Mouse (Mus musculus) adrenal gland, postnatal 25 days (tissue): ENCODE data around the gene March4. TPM values are rescaled to one million over a fixed set of nuclear protein-coding genes. Genes with fewer than 3 reads are reported as not detected.
A peak's percentile ranks its signal among the peaks of the same experiment; 100 is the strongest.

Experiments
- DNase-seq: peaks from one replicate; pipeline ENCODE4 v3.0.0; 2021; ENCODE audit warnings: mixed read lengths
- total RNA-seq: library from RNA; stranded (reverse); gene quantifications from 2 replicates; pipeline ENCODE4 v1.2.3, GENCODE M21; 2021

March4 gene
- total RNA-seq, 1 experiment from 2014 or later: 0.49 TPM

DNA sequence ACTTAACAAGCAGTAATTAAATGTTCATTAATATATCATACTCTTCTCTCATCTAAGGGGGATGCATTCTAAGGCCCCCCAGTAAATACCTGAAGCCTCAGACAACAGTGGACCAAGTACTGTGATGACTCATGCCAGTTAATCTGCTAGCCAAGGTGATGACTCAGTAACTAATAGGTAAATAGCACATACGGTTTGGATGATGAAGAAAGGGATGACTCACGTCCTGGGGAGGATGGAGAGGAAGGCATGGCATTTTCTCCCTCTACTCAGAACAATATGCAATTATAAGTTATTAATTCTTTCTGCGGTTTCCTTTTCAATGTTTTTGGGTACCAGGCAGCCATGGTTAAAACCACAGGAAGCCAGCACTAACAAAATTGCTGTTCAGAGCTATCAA, 87.0 kb downstream of the March4 start:
- DNase-seq: no peak

GRCm38 (mm10) chr1:72442747-72443146, 94.0 kb downstream of the March4 start:
- no peak for DNase-seq

DNA sequence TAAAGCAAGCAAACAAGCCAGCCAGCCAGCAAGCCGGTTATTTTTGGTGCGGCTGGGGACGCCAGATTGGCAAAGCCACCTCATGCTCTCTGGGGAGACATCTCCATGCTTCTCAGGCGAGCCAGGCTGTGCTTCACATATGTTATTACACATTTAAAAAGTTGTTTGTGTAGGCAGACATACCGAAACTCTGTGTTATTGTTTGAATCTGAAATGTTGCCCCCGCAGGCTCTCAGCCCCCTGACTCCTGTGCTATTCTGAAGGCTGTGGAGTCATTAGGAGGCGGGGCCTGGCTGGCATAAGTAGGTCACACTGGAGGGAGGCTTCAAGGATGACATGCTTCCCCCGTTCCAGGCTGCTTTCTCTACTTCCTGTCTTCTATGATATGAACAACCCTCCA, 97.6 kb downstream of the March4 start:
- DNase-seq: peak; percentile 16

GRCm38 (mm10) chr1:72436967-72437366, 99.8 kb downstream of the March4 start:
- no peak for DNase-seq

DNA sequence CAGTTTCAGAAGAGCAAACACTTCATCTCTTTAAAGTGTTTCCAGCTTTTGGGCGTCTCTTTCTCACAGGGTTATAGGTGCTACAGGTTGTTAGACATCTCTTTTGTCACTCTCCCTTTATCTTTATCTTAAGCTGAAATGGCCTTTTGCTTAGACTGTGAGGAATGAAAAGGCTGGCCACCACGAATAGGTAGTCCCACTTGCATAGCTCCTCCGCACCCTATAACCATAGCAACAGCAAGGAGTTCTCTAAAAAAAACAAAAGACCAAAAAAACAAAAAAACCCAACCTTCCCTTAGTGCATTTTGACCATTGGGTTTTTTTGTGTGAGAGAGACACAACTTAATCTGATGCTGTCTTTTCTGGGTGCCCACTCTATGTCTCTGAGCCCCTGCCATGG, 102.2 kb downstream of the March4 start:
- no peak for DNase-seq

- DNase-seq: no peak
Observed at GRCm38 (mm10) chr1:72432579-72432978, 104.2 kb downstream of the March4 start.

- no peak for DNase-seq
Observed at GRCm38 (mm10) chr1:72429107-72429807, 107.5 kb downstream of the March4 start.

DNA sequence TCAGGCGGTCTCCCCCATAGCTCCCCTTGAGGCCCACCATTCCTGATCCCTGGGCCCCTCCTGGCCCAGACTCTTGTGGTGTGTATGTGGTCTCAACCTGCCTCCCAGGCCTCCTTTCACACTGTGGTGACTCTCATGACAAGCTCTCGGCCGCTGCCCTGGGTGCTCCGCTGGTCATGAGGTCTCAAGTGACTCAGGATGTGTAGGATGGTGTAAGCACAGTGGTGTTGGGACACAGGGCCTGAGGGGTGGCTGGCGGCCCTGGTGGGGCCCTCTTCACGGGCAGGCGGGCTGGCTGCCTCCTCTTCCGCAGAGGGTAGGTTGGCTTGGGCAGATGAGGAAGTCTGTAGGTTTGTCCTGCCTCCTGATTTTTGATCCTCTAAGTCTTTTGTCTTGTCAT, 108.2 kb downstream of the March4 start:
- DNase-seq: no peak

DNA sequence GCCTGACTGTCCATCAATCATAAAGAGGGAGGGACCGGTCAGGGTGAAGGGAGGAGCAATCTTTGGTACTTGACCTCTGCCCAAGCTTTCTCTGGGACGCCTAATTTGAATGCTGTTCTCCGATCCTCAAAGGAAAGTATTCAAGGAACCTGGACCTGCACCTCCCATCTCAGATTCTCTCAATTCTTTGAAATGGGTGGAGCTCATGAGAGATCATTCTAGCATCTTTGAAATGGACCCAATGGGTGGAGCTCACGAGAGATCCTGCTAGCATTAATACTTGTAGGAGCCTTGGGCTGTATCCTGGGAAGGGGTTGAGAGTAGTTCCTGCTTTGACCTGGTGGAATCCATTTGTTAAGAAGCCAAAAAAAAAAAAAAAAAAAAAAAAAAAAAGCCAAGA, 110.3 kb downstream of the March4 start:
- DNase-seq: no peak

GRCm38 (mm10) chr1:72422121-72422520, 114.6 kb downstream of the March4 start:
- DNase-seq: no peak

DNA sequence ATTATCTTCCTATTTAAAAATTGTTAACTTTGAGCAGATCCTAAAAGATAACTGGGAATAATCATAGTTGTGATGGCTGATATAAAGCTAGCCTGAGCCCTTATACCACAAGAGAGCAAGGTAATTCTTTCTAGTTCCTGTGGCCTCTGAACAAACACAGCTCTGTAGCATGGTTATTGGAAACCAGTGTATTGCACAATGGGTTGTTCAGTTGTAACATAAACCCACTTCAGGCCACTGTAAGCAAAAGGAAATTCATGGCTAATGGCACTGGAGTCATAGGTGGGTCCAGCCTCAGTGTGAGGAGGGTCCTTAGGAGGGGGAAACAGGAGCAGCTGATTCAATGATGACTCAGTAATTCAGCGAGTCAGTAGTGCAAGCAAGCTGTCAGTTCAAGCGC, 116.5 kb downstream of the March4 start:
- no peak for DNase-seq

DNA sequence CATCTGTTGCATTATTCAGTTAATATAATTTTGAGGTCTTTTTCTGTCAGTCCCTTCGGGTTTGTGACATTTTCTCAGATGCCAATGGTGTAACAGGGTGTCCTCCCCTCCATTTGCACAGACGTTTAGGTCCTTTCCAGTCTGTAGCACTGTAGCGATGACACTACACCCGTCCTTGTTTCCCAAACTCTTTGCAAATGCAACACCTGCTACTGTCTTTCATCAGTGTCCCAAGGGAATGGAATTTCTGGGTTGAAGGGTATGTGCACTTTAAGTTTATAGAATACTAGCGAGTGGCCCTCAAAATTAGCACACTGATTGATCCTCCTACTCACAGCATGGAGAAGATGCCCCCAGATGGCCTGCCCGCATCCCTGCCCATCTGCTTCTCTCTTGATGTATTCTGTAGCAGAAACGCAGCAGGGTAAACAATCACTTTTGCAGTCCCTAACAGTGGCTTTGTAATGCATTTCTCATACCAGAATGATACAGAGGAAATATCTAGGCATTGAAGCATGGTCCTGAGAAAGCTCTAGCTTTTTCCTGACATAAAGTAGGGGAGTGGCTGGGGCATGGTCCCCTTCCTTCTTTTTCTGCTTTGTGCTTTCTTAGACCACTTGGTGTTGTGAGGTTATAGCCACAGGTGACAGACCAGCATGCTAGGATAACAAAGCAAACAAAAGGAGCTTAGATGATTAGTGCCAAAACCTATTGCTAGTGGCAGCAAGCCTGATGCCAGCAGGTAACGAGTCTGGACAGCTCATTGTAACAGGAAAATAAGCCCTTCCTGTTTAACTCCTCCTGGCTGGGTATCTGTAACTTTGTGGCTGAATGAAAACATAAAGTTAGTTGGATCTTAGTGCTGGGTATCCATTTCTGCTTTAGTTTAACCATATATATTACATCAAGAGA, 117.7 kb downstream of the March4 start:
- no peak for DNase-seq

DNA sequence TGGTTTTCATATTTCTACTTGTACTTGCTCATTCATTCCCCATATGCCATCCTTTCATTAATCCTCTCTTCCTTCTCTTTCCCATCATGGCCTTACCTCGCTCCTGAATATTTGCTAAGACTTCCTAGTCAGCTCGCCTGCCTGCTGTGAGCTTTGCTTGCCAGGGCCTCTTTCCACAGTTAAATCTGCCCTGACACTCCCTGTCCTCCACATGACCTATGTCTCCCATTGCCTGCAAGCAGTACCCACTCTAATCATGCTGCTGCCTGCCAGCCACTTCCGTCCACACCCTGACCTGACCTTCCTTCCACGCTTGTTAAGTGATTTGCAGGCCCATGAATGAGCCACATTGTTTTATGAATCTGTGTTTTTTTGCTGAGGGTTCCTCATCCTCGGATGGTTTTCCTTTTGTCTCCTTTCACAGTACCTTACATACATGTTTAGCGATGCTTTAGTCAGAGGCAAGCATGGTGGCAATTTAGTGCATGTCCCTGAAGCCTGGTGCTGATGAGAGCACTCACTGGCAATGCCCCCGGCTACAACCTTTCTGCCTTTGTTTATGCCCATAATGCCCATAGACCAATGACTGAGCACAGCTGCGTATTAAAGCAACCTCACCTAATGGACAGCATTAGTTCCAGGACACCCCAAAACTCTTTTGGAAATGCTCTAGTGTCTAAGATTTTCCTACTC, 122.0 kb downstream of the March4 start:
- DNase-seq: no peak

DNA sequence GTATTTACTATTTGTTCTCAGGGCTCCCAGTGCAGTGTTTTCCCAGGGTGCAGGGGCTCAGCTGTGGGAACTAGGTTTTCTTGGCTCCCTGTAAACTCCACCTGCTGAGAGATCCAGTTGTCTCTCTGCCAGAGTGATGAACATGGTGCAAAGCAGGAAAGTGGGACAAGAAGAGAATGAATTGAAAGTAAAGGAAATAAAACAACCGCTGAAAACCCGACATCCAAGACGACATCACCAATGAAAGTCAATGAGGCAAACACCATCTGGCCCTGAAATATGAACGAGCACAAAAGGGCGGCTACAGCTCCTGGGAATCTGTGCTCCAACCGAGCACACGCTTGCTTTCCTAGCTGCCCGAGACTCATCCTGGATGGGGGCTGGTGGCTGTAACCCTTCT, 122.6 kb downstream of the March4 start:
- DNase-seq: no peak

DNA sequence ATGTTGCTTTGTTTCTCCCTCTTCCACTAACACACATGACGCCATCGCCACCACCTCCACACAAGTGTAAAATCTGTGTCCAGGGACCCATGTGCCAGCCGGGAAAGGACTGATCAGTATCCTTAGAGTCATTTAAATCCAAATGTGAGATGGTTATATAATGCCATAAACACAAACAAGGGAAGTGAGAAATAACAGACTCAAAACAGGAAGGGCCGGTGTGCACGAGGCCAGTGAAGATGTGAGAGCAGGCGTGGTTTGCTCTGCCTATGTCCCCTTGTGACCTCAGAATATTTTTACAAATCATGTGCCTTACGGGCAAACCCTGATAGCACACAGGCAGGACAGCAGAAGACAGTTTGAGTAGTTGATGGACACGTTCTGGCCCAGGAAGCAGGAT, 123.5 kb downstream of the March4 start:
- no peak for DNase-seq

DNA sequence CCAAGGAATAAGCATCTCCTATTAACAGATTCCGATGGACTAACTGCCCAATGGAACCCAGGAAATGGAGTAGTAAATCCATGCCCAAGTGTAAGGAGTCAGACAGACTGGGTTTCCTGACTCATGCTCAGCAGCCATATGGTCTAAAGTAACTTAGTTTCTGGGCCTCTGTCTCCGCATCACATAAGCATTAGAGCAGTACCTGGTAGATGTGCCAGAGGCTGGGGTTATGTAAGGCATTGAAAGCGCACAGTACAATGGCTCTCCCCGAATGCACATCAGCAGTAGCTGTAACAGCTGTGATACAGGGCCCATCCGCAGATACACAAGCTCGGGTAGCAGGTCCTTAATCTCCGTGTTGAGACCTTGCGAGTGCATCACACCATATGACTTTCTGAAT, 125.6 kb downstream of the March4 start:
- DNase-seq: no peak

- no peak for DNase-seq
Observed at GRCm38 (mm10) chr1:72409936-72410335, 126.8 kb downstream of the March4 start.

DNA sequence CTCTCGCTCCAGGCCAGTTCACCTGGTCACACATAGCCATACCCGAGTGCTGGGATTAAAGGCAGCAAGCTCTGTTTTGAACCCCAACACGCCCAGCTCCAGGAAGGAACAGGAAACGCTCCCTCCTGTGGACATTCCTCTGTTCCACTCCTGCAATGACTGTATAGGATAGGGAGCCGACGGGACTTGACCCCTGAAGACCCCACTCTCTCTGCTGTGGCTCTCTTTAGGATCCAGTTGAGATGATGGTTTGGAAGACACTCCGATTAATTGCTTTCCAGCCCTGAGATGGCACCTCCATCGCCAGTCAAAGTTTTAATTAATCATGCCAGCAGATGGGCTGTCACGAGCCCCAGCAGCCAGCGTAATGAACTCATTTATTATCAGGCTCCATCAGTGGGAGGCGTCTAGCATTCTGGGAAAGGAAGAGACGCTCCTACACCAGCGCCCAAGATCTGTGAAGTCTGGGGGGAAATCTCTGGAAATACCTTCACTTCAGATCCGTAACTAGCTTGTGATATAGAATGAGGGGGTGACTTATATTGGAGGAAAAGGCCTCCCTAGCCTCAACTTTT, 130.1 kb downstream of the March4 start:
- DNase-seq: no peak

- no peak for DNase-seq
Observed at GRCm38 (mm10) chr1:72401331-72402069, 135.2 kb downstream of the March4 start.

- DNase-seq: no peak
Observed at GRCm38 (mm10) chr1:72400616-72401015, 136.1 kb downstream of the March4 start.

- no peak for DNase-seq
Observed at GRCm38 (mm10) chr1:72399720-72400401, 136.9 kb downstream of the March4 start.
